Mouse (Mus musculus) spleen, postnatal 14 days (tissue): ENCODE data around the gene Tnfaip8l1.

Experiments
- DNase-seq, 2 experiments: peaks; one replicate each; pipeline ENCODE4 v3.0.0; 2021 to 2022; ENCODE audit warnings: low spot score in 2 of 2

Gene Tnfaip8l1

GRCm38 (mm10) chr17:56175416-56175815 lies 13.1 kb downstream of the Tnfaip8l1 start:
- DNase-seq = no peak

- no peak for DNase-seq
Observed at GRCm38 (mm10) chr17:56182975-56183657, 20.8 kb downstream of the Tnfaip8l1 start.

- peak; percentile 84 to 92 for DNase-seq
Observed at GRCm38 (mm10) chr17:56183658-56184103, 21.4 kb downstream of the Tnfaip8l1 start, which contains the start of gene Mydgf. TSS of gene Mydgf (minus strand) at chr17:56183920.

- no peak for DNase-seq
Observed at GRCm38 (mm10) chr17:56185281-56186141, 23.2 kb downstream of the Tnfaip8l1 start.

GRCm38 (mm10) chr17:56191266-56191665 lies 29.0 kb downstream of the Tnfaip8l1 start:
- DNase-seq = no peak

GRCm38 (mm10) chr17:56194357-56194756 lies 32.1 kb downstream of the Tnfaip8l1 start:
- DNase-seq = no peak

- no peak for DNase-seq
Observed at GRCm38 (mm10) chr17:56194765-56195164, 32.5 kb downstream of the Tnfaip8l1 start.

- peak in 1 of 2 experiments; percentile 17 for DNase-seq
Observed at GRCm38 (mm10) chr17:56196860-56197259, 34.6 kb downstream of the Tnfaip8l1 start.

GRCm38 (mm10) chr17:56200586-56200985 lies 38.3 kb downstream of the Tnfaip8l1 start:
- DNase-seq = no peak

GRCm38 (mm10) chr17:56201642-56202041 lies 39.4 kb downstream of the Tnfaip8l1 start:
- no peak for DNase-seq

GRCm38 (mm10) chr17:56202476-56202875 lies 40.2 kb downstream of the Tnfaip8l1 start:
- no peak for DNase-seq

GRCm38 (mm10) chr17:56203729-56204128 lies 41.5 kb downstream of the Tnfaip8l1 start:
- DNase-seq = no peak

GRCm38 (mm10) chr17:56206276-56206884 lies 44.1 kb downstream of the Tnfaip8l1 start:
- DNase-seq = no peak

GRCm38 (mm10) chr17:56206986-56207674 lies 44.9 kb downstream of the Tnfaip8l1 start:
- DNase-seq = no peak

- no peak for DNase-seq
Observed at GRCm38 (mm10) chr17:56207963-56208530, 45.8 kb downstream of the Tnfaip8l1 start.

- DNase-seq = no peak
Observed at GRCm38 (mm10) chr17:56208821-56209220, 46.5 kb downstream of the Tnfaip8l1 start.

- no peak for DNase-seq
Observed at GRCm38 (mm10) chr17:56211090-56211489, 48.8 kb downstream of the Tnfaip8l1 start.

GRCm38 (mm10) chr17:56212676-56213075 lies 50.4 kb downstream of the Tnfaip8l1 start:
- no peak for DNase-seq

GRCm38 (mm10) chr17:56214229-56214628 lies 52.0 kb downstream of the Tnfaip8l1 start:
- DNase-seq = no peak

- no peak for DNase-seq
Observed at GRCm38 (mm10) chr17:56217670-56218069, 55.4 kb downstream of the Tnfaip8l1 start.
